Mouse (Mus musculus): ENCODE results near the gene Mrpl37.
A peak's percentile ranks its signal among the peaks of the same experiment; 100 is the strongest.
"Not testable (repeated sequence)": the region's sequence is repeated elsewhere in the genome, so short reads cannot be mapped to it uniquely, and the experiment has no call there.

The Mrpl37 gene

GRCm38 (mm10) chr4:107066252-107067124 is at the start of gene Mrpl37, which contains the start of gene Cyb5rl:
Mrpl37 (minus strand) TSS chr4:107066868.
Cyb5rl (plus strand) TSS chr4:107066988.
- peak; percentile 97 for DNase-seq (ENCODE audit: low spot score in 2 of 2)

- no peak for DNase-seq (ENCODE audit: low spot score in 2 of 2)
Measured at GRCm38 (mm10) chr4:107114278-107114677, 47.6 kb upstream of the Mrpl37 start.

- not testable (repeated sequence) for DNase-seq (ENCODE audit: low spot score in 2 of 2)
Measured at GRCm38 (mm10) chr4:107109181-107109580, 42.5 kb upstream of the Mrpl37 start.

- DNase-seq (ENCODE audit: low spot score in 2 of 2) = no peak
Measured at GRCm38 (mm10) chr4:107108291-107108731, 41.6 kb upstream of the Mrpl37 start.

- DNase-seq (ENCODE audit: low spot score in 2 of 2) = no peak
Measured at GRCm38 (mm10) chr4:107106777-107107176, 40.1 kb upstream of the Mrpl37 start.

GRCm38 (mm10) chr4:107102220-107102619 is 35.6 kb upstream of the Mrpl37 start:
- DNase-seq (ENCODE audit: low spot score in 2 of 2) = no peak

GRCm38 (mm10) chr4:107098791-107099525 is 32.3 kb upstream of the Mrpl37 start:
- DNase-seq (ENCODE audit: low spot score in 2 of 2) = no peak

- no peak for DNase-seq (ENCODE audit: low spot score in 2 of 2)
Measured at GRCm38 (mm10) chr4:107098375-107098774, 31.7 kb upstream of the Mrpl37 start.

- no peak for DNase-seq (ENCODE audit: low spot score in 2 of 2)
Measured at GRCm38 (mm10) chr4:107097871-107098270, 31.2 kb upstream of the Mrpl37 start.

- no peak for DNase-seq (ENCODE audit: low spot score in 2 of 2)
Measured at GRCm38 (mm10) chr4:107096841-107097373, 30.2 kb upstream of the Mrpl37 start, which contains the start of gene Cdcp2. Cdcp2 (plus strand) TSS chr4:107096891.

- no peak for DNase-seq (ENCODE audit: low spot score in 2 of 2)
Measured at GRCm38 (mm10) chr4:107096043-107096442, 29.4 kb upstream of the Mrpl37 start.

GRCm38 (mm10) chr4:107094484-107095187 is 28.0 kb upstream of the Mrpl37 start:
- DNase-seq (ENCODE audit: low spot score in 2 of 2) = no peak

GRCm38 (mm10) chr4:107091696-107092095 is 25.0 kb upstream of the Mrpl37 start:
- DNase-seq (ENCODE audit: low spot score in 2 of 2) = no peak

GRCm38 (mm10) chr4:107084858-107085257 is 18.2 kb upstream of the Mrpl37 start:
- DNase-seq (ENCODE audit: low spot score in 2 of 2) = no peak

GRCm38 (mm10) chr4:107084343-107084742 is 17.7 kb upstream of the Mrpl37 start:
- no peak for DNase-seq (ENCODE audit: low spot score in 2 of 2)

GRCm38 (mm10) chr4:107083126-107083525 is 16.5 kb upstream of the Mrpl37 start:
- no peak for DNase-seq (ENCODE audit: low spot score in 2 of 2)

- DNase-seq (ENCODE audit: low spot score in 2 of 2) = no peak
Measured at GRCm38 (mm10) chr4:107082185-107082584, 15.5 kb upstream of the Mrpl37 start.

- DNase-seq (ENCODE audit: low spot score in 2 of 2) = no peak
Measured at GRCm38 (mm10) chr4:107079716-107080115, 13.0 kb upstream of the Mrpl37 start.

GRCm38 (mm10) chr4:107078894-107079293 is 12.2 kb upstream of the Mrpl37 start:
- no peak for DNase-seq (ENCODE audit: low spot score in 2 of 2)

- no peak for DNase-seq (ENCODE audit: low spot score in 2 of 2)
Measured at GRCm38 (mm10) chr4:107075456-107075855, 8.8 kb upstream of the Mrpl37 start.

GRCm38 (mm10) chr4:107072343-107072742 is 5.7 kb upstream of the Mrpl37 start:
- no peak for DNase-seq (ENCODE audit: low spot score in 2 of 2)

All from natural killer cell, adult 2 months (primary cell).